Mouse (Mus musculus): ENCODE results near the gene Slc43a3.

Slc43a3 gene

DNA sequence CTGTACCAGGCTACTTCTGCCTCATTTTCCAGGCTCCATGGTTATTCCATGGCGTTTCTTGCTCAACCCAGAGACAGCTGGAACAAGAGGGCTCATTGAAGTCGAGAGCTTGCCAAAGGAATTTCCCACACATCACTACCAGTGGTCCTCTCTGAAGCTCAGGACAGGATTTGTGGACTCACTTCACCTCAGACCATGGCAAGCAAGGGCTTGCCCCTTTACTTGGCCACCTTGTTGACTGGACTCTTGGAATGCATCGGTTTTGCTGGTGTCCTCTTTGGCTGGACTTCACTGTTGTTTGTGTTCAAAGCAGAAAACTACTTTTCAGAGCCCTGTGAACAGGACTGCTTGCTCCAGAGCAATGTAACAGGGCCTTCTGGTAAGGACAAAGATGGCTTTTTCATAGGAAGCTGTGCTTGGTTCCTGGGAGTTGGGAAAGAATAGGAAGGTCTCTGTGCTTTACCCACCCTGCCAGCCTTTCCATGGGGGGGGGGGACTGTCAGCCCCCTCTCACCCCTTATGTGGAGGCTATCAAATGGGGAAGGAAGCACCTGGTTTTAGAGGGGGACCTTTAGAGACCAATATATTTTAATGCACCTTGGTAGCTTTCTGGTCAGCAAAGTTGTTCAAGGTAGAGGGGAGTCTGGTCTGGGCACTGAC, 1.2 kb downstream of the Slc43a3 start:
- no peak for DNase-seq (ENCODE audit: extremely low read depth, low read depth, low spot score)

DNA sequence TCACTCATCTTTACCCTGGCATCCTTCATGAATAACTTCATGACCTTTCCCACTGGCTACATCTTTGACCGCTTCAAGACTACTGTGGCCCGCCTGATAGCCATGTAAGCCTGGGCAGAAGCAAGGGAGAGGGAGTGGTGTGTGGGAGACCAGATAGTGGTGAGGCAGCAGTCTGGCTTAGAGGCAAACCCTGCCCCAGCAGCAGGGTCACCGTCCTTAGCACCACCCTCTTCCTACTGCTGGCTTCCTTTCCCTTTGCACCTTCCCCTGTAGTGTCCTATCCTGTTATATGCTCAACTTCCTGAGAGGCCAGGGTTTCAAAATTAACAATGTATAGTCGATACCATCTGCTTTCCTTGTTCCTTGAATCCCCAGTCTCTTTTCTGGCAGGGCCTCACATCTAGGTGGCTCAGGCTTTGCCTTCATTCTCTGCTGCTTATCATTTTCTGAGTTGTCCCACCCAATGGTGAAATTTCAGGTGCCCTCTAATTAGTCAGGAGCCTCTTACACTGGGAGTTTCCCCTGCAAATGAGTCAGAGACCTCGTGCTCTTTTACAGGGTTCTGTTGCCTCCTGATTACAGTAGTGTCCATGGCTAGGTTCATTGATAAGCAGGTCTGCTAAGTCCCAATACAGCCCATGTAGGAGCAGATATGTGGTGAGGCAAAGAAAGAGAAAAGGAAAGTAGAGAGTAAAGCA, 2.0 kb downstream of the Slc43a3 start:
- DNase-seq (ENCODE audit: extremely low read depth, low read depth, low spot score), result no peak

DNA sequence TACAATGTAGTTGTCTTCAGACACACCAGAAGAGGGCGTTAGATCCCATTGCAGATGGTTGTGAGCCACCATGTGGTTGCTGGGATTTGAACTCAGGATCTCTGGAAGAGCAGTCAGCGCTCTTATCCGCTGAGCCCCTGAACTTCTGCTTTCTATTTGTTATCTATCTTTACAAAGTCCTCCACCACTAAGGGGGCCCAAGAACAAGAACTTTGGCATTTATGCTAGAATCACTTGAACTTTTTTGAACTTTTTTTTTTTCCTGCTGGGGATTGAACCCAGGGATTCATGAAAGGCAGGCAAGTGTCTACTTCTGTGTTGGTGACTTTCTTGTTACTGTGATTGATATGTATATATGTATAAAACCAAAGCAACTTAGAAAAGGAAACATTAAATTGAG, 2.9 kb downstream of the Slc43a3 start:
- no peak for DNase-seq (ENCODE audit: extremely low read depth, low read depth, low spot score)

DNA sequence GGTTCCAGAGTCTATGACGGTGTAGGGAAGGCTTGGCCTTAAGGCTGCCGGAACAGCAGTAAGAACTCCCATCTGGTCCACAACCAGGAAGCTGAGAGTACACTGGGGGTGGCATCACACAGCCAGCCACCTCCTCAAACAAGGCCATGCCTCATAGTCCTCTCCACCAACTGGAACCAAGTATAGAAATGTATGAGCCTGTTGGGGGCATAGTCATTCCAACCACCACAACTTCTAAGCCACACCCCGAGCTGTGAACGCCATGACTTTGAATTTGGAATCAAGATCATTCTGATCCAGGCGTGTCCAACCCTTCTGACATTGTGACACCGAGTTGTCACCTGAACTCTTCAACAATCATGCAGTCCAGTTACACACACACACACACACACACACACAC, 3.3 kb downstream of the Slc43a3 start:
- DNase-seq (ENCODE audit: extremely low read depth, low read depth, low spot score), result no peak

DNA sequence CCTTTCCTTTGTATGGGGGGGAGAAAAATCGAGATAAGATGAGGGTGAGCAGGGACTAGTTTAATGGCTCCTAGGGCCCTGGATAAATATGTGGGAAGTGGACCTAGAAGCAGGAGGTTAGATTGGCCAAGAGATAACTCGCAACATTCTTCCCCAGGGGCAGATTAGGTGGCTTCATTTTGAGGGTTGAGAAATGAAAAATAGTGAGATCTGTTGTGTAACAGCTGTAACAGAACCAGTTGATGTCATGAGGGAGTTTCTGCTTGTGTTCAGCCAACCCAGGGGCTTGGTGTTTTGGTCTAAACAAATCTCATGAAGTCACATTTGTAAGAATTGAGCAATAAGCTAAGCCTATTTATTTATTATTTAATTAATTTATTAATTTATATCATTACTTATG, 5.0 kb downstream of the Slc43a3 start:
- DNase-seq (ENCODE audit: extremely low read depth, low read depth, low spot score), result peak; percentile 55

DNA sequence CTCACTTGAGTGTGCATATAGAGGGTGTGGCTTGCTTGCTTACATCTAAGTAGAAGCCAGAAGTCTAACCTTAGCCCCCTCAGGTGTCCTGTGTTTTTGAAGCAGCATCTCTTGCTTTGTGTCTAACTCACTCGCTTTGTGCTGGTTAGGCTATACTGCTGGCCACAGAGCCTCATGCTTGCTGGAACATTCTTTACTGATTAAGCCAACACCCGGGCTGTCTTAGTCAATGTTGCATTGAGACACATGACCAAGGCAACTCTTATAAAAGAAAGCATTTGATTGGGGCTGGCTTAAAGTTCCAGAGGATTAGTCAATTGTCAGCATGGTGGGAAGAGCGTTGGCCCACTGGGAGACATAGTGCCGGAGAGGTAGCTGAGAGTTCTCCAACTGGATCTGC, 5.4 kb downstream of the Slc43a3 start:
- DNase-seq (ENCODE audit: extremely low read depth, low read depth, low spot score), result no peak

DNA sequence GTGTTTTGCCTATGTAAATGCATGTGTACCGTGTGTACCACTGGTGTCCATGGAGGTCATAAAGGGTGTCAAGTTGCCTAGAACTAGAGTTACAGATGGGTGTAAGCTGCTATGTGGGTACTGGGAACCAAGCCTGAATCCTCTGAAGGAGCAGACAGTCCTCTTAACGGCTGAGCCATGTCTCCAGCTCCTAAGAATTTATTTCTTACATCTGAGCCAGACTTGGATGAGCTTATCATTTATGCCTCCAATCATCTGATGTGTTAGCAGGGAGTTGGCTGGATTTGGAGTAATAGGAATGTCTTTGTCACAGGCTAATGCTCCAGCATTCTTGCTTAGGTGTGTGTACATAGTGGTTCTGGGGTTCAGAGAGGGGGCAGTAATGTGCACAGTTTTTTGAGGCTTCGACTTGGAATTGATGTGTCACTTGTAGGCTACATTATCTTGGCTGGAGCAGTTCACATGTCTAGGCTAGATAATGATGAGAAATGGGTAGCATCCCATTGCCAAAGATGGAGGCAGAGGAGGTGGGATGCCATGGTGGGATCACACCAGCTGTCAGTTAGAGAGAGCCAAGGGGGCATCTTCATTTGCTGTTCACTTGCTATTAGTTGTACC, 10.9 kb downstream of the Slc43a3 start:
- no peak for DNase-seq (ENCODE audit: extremely low read depth, low read depth, low spot score)

DNA sequence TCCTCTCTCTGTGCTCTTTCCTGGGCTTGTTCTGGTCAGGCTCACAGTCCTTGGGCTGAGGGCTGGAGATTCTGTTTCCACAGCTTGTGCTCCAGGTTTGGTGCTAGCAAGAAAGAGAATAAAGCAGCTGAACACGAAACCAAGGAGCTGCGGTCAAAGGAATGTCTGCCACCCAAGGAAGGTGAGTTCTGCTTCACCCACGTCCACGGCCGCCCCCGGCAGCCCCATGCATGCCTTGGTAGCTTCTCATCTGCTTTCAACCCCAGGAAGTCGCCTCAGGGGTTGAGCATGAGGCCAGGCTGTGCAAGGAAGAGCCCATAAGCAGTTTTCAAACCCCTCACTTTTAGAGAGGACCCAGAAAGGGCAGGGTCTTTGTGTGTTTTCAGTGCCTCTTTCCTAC, 11.9 kb downstream of the Slc43a3 start:
- DNase-seq (ENCODE audit: extremely low read depth, low read depth, low spot score), result no peak

DNA sequence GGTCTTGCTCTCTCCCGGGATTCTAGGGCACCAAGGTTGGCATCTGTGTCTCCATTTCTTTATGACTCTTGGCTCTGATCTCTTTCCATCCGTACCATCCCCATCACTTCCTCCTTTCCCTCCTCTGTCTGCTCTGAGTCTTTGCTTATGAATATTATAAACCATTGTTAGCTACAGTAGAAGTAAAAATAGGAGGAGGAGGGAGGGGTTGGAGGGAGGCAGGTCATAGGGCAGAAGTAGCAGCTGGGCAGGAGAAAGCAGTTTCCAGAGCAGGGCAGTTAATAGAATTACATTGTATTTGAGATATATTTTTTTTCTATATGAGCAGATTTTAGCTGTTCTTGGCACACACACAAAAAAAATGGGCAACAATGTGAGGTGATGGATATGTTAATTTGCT, 12.3 kb downstream of the Slc43a3 start:
- no peak for DNase-seq (ENCODE audit: extremely low read depth, low read depth, low spot score)

DNA sequence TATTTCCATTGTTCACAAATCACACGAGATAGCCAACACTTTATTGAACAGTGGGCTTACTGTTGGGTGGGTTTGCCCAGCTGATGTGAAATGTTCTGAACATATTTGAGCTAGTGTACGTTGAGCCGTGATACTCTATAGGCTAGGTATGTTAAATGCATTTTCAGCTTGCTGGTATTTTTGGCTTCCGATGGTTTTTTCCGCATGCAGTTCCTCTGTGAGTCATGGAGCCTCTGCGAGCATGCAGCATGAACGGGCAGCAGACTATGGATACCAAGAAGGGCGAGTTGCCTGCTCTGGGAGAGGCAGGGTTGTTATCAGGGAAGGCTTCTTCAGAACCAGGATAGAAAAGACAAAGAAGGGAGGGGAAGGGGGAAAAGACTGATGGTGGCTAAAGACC, 14.6 kb downstream of the Slc43a3 start:
- no peak for DNase-seq (ENCODE audit: extremely low read depth, low read depth, low spot score)

DNA sequence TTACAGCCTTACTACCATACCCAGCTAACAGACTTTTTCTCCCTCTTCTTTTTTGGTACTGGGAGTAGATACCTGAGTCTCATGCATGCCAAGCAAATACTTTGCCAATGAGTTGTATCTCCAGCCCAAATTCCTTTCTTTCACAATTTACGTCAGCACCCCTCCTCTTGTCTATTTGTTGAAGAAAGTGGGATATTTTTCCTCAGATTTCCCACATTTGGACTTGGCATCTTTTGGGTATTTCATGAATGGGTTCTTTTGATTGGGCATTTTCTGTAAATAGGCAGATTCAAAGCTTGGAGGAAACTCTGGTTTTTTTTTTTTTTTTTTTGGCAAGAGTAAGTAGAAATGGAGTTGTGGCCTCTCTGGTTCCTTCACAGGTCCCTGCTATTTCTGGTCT, 15.9 kb downstream of the Slc43a3 start:
- no peak for DNase-seq (ENCODE audit: extremely low read depth, low read depth, low spot score)

DNA sequence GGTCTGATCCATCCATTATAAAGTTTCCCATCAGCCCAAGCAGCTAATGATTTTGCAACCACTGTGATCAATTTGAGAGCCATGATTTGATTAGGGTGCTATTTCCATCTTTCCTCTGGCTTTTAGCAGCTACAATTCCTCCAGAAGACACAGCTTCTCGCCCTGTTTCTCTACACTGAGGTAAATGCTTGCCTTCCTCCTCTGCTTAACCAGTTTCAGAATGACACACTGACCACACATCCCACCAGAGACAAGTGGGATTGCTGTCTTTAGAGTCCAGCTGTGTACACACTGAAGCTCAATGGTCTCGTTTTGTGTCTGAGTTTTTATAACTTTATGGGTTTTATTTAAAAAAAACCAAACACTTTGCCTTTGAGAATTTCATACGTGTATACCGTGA, 16.3 kb downstream of the Slc43a3 start:
- DNase-seq (ENCODE audit: extremely low read depth, low read depth, low spot score), result no peak

DNA sequence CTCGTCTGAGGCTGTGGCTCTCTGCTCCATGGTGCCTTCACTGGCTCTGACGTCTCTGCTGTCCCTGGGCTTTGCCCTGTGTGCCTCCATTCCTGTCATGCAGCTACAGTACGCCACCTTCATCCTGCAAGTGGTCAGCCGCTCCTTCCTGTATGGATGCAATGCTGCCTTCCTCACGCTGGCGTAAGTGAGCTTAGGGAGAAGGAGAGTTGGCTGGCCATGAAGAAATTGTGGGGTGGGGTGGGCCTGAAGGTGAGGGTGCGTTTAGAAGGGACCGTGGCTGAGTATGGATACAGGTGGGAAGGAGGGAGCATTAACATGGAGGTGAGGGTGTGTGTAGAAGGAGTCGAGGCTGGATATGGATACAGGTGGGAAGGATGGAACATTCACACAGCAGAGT, 19.1 kb downstream of the Slc43a3 start:
- DNase-seq (ENCODE audit: extremely low read depth, low read depth, low spot score), result no peak

DNA sequence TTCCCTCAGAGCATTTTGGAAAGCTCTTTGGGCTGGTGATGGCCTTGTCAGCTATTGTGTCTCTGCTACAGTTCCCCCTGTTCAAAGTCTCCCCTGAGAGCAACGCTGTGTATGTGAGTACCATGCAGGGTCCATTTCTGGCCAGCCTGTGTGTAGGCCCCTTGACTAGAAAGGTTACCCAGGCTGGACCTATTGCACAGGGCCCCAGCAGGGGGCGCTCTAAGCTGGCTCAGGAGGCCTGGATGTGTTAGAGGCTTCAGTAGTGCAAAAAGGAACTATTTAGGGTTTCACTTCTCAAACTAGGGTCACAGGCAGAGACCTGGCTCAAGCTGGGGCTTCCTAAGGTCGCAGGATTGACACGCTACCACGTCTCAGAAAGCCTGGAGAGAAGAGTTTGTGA, 19.9 kb downstream of the Slc43a3 start:
- no peak for DNase-seq (ENCODE audit: extremely low read depth, low read depth, low spot score)

DNA sequence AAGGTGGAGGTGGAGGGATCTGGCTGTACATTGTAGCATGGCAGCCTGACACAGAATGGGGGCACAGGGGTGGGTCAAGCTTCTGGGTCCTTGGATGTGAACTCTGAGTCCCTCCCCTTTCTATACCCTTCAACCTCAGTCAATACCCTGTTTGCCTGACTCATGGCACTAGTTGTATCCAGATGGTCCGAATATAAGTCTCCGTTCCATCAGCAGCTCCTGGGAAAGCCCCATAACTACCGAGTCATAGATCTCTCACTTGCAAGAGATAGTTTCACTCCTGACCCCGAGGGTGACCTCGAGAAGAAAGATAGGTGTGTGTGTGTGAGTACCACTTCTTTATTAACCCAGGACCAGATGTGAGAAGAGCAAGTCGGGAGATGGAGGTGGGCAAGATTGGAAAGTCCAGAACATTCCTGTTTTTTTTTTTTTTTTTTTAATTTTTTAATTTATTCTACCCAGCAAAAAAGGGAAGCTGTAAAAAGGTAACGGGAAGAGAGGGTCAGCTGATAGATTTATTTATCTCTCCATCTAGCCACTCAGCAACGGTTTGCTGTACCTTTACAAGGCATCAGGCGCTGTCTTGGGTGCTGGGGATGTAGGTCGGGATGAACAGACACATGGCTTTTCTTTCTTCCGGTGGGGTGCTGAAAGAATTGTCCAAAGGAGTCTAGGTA, 22.3 kb downstream of the Slc43a3 start:
- no peak for DNase-seq (ENCODE audit: extremely low read depth, low read depth, low spot score)

DNA sequence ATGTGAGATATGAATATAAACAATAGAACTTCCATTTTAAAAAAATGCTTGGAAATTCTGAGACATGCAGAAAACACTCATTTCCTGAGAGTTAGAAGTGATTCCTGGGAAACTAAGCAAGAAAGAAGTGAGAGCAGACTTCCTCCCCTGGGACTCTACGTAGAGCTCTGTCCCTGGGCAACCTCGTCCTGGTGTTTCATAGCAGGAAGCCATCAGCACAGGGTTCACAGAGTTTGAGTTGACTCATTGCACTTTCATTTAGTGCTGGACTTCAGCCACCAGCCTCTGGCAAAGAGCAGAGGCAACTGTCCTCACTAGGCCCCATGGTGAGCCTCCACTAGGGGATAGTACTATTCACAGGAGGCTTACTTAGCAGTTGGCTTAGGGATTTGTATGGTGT, 24.9 kb downstream of the Slc43a3 start:
- no peak for DNase-seq (ENCODE audit: extremely low read depth, low read depth, low spot score)

DNA sequence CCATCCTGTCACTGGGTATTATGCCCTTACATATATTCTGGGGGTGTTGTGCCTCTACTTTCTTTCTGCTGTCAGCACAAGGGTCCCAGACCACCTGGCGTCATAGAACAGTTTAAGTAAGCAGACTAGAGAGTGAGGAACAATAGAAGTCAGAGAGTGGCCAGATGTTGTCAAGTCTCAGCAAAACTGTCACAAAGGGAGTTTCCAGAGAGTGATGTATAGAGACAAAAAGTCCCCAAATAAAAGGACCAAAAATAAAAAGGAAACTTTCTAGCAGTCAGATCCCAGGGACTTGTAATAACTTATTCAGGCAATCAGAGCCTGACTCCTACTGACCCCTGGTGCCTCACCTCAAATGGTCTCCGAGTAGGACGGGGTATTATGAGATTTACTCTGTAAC, 25.5 kb downstream of the Slc43a3 start:
- no peak for DNase-seq (ENCODE audit: extremely low read depth, low read depth, low spot score)

DNA sequence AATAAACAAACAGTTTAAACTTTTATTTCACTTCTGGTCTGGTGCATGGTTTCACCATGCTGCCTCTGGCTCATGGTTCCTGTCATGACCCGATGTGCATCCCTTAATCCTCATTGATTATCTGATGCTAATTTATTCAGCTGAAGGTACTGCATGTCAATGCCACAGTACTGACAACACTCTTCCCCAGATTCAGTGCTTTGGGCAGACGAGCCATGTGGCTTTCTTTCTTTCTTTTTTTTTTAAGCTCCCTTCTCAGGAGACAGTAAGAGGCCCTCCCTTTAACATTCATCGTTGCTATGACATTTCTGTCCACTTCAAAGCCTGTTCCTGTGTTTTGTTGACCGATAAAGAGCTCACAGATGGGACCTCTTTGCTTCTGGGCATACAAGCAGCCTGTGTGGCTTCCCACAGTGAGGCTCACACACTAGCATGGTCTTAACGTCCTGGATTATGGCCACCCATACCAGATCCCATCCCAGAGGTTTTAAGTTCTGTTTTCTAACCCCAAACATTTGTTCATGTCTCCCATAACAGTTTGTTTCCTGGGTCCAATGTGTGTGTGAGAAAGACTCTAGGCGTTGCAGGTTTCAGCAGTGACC, 26.6 kb downstream of the Slc43a3 start:
- DNase-seq (ENCODE audit: extremely low read depth, low read depth, low spot score), result no peak

DNA sequence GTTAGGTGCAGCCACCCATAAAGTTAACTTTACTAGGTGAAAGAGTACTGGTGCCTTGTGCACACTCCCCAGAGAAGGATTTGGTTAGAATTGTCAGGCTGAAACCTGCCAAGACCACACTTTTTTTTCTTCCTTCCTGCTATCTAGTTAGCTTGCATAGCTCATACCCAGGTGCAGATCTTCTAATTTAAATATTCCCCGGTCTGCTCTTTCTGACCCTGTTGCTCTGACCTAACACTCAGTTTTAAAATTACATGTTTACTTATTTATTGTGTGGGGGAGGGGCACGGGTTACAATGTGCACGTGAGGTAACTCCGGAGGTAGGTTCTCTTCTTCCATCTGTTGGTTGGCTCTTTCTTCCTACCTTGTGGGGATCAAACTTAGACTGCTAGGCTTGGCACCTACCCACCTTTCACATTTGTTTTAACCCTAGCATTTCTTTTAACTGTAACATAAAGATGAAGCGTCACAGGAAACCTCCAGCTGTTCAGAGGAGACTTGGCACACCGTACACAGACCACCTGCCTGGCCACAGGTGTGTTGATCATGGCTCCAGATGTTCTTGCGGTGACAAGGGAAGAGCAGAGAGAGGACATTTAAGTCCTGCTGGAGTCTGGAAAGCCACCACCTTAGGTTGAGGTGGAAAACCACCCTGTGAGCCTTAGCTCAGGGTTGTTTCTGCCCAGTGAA, 27.9 kb downstream of the Slc43a3 start:
- DNase-seq (ENCODE audit: extremely low read depth, low read depth, low spot score), result no peak

DNA sequence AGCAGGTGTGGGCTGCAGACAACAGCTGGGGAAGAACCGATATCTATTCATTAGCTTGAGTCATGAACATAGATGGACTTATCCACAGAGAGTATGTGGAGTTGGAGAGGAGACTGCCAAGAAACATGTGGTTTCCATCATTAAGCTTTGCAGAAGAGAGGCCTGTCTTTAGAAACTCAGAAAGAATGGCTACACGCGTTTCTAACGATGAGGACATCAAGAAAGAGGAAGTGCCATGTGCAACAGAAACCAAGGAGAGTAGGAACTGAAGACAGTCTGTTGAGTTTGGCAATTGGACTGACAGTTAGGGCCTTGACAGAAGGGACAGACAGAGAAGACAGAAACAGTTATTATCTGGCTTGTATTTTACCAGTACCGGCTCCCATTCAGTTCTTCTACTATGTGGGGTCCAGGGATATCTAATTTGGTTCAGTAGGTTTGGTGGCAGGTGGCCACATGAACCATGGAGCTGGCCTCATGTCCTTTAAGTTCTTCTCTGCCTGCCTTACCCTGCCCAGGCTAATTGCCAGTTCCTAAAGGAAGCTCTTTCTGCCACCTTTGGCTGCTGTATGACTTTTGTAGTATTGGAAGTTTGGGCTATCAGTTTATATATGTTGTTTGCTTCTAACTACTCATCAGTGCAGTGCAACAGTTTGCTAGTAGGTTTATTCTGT, 31.1 kb downstream of the Slc43a3 start:
- DNase-seq (ENCODE audit: extremely low read depth, low read depth, low spot score), result no peak
